8 mouse cellular contexts compared by ENCODE assay signal in genomic region chr9:59577401-59577800, GRCm38 (mm10). TPM values are rescaled to one million over a fixed set of nuclear protein-coding genes. Genes with fewer than 3 reads are reported as not detected.
DNase-seq lines count a peak whose midpoint lies in the region; ATAC-seq and TF ChIP-seq lines count a peak whose summit lies in the region.

No protein-coding gene starts in this region.

- no peak for DNase-seq in heart, adult 8-10 months (ENCODE audit: low spot score)
- DNase-seq in CH12.LX (ENCODE audit: extremely low read depth), result no peak
- DNase-seq in liver, embryonic 14.5 days (ENCODE audit: low read depth in 3 of 3, low spot score in 3 of 3), result no peak
- no peak for DNase-seq in thymus, adult 18-20 months
- DNase-seq in adrenal gland, postnatal 25 days, result no peak
- no peak for DNase-seq in cerebellum, postnatal 10 days

- no peak overlapping the region for H3K27ac ChIP-seq in heart, embryonic 11.5 days (ENCODE audit: low read depth, low read length)
- no peak overlapping the region for H3K27ac ChIP-seq in CH12.LX (ENCODE audit: insufficient read depth, low read depth)
- H3K27ac ChIP-seq in forebrain, embryonic 13.5 days, result no peak overlapping the region
- no peak overlapping the region for H3K27ac ChIP-seq in liver, embryonic 14.5 days

- peak overlapping the region; percentile 73 for H3K4me2 ChIP-seq in heart, embryonic 11.5 days
- peak overlapping the region; percentile 83 for H3K4me2 ChIP-seq in CH12.LX (ENCODE audit: insufficient read depth, low read depth, poor library complexity, severe bottlenecking)
- peak overlapping the region; percentile 79 for H3K4me2 ChIP-seq in forebrain, embryonic 13.5 days
- H3K4me2 ChIP-seq in liver, embryonic 14.5 days (ENCODE audit: low read depth), result peak overlapping the region; percentile 84

- in situ Hi-C loops in CH12.LX (cut with MboI; ENCODE audit: low pct_ligation_motif_present, low pct_unique_long_range_greater_than_20kb, low sequenced_read_pairs), result no loop called here

- no peak for TF ChIP-seq RAD21 in CH12.LX (IDR thresholded peaks at IDR 0.05; ENCODE audit: low read depth, low read length)

- no peaks in the 10 kb centered on the region for H3K36me3 ChIP-seq in heart, embryonic 11.5 days (ENCODE audit: control insufficient read depth, insufficient read depth, low read length)
- H3K36me3 ChIP-seq in CH12.LX (replicated peaks in 1 of 2; ENCODE audit: control insufficient read depth in 1 of 2, insufficient read depth in 1 of 2, low read length in 1 of 2), result no peaks in the 10 kb centered on the region
- H3K36me3 ChIP-seq in forebrain, embryonic 13.5 days (ENCODE audit: poor library complexity, severe bottlenecking), result no peaks in the 10 kb centered on the region
- H3K36me3 ChIP-seq in liver, embryonic 14.5 days (replicated peaks; ENCODE audit: control insufficient read depth, insufficient read depth, low read depth), result no peaks in the 10 kb centered on the region

- peaks cover 20% of the 10 kb centered on the region for H3K27me3 ChIP-seq in heart, embryonic 11.5 days (ENCODE audit: control insufficient read depth, insufficient read depth, low read length)
- H3K27me3 ChIP-seq in CH12.LX (replicated peaks), result peaks cover 62% of the 10 kb centered on the region
- H3K27me3 ChIP-seq in forebrain, embryonic 13.5 days, result peaks cover 36% of the 10 kb centered on the region
- peaks cover 36% of the 10 kb centered on the region for H3K27me3 ChIP-seq in liver, embryonic 14.5 days (ENCODE audit: control insufficient read depth, insufficient read depth, low read length)

- peak overlapping the region; percentile 41 for H3K4me3 ChIP-seq in heart, embryonic 11.5 days (ENCODE audit: low read depth, low read length)
- peak overlapping the region in 1 of 3 experiments; percentile 63 for H3K4me3 ChIP-seq in CH12.LX (replicated peaks in 1 of 3; ENCODE audit: low read depth in 2 of 3, low read length in 2 of 3, poor library complexity in 1 of 3)
- peak overlapping the region; percentile 54 for H3K4me3 ChIP-seq in forebrain, embryonic 13.5 days
- H3K4me3 ChIP-seq in liver, embryonic 14.5 days (ENCODE audit: insufficient read depth in 1 of 2, low read depth in 2 of 2, low read length in 2 of 2), result peak overlapping the region; percentile 32 to 58; a peak in 3 of 4 replicates

- H3K9me3 ChIP-seq in heart, embryonic 11.5 days (replicated peaks; ENCODE audit: control insufficient read depth, low read length), result no peaks in the 10 kb centered on the region
- H3K9me3 ChIP-seq in CH12.LX (replicated peaks; ENCODE audit: low read length), result no peaks in the 10 kb centered on the region
- no peaks in the 10 kb centered on the region for H3K9me3 ChIP-seq in forebrain, embryonic 13.5 days (replicated peaks)
- no peaks in the 10 kb centered on the region for H3K9me3 ChIP-seq in liver, embryonic 14.5 days (ENCODE audit: control insufficient read depth, low read length)

- TF ChIP-seq CTCF in CH12.LX (conservative IDR thresholded peaks at IDR 0.05 in 1 of 2, IDR thresholded peaks at IDR 0.05 in 1 of 2; ENCODE audit: low read depth in 2 of 2, low read length in 2 of 2), result no peak
- no peak for TF ChIP-seq CTCF in liver, embryonic 14.5 days (IDR thresholded peaks at IDR 0.05; ENCODE audit: low read depth)

- 9% methylated on average over 13 of the region's 13 CpGs for WGBS in heart, embryonic 11.5 days (ENCODE audit: insufficient replicate concordance)
- WGBS in forebrain, embryonic 13.5 days, result 13% methylated on average over 13 of the region's 13 CpGs
- WGBS in liver, embryonic 14.5 days (ENCODE audit: insufficient replicate concordance), result 11% methylated on average over 13 of the region's 13 CpGs

- peaks cover 5% of the 10 kb centered on the region for H3K4me1 ChIP-seq in heart, embryonic 11.5 days (ENCODE audit: control insufficient read depth, insufficient read depth, low read length)
- H3K4me1 ChIP-seq in CH12.LX (ENCODE audit: control insufficient read depth in 1 of 2, insufficient read depth in 2 of 2), result peaks cover 5 to 10% of the 10 kb centered on the region in 2 experiments
- H3K4me1 ChIP-seq in forebrain, embryonic 13.5 days, result peaks cover 17% of the 10 kb centered on the region; the same call in 1 of the 2 replicates
- peaks cover 4 to 7% of the 10 kb centered on the region in 2 experiments for H3K4me1 ChIP-seq in liver, embryonic 14.5 days (replicated peaks; ENCODE audit: control insufficient read depth in 2 of 2, insufficient read depth in 2 of 2, low read length in 1 of 2)

- ATAC-seq in heart, embryonic 11.5 days (replicated peaks; ENCODE audit: insufficient number of reproducible peaks, low FRiP score, low TSS enrichment), result no peak
- ATAC-seq in forebrain, embryonic 13.5 days, result no peak
- no peak for ATAC-seq in liver, embryonic 14.5 days (ENCODE audit: insufficient read depth)

- TF ChIP-seq POLR2A in CH12.LX (IDR thresholded peaks at IDR 0.05; ENCODE audit: low read depth, low read length), result no peak

- TF ChIP-seq EP300 in CH12.LX (IDR thresholded peaks at IDR 0.05; ENCODE audit: low read length), result no peak
- TF ChIP-seq EP300 in liver, embryonic 14.5 days (IDR thresholded peaks at IDR 0.05; ENCODE audit: low read depth), result no peak

- dilution Hi-C loops in CH12.LX (cut with MboI; ENCODE audit: extremely low pct_ligation_motif_present, extremely low pct_unique_long_range_greater_than_20kb, low sequenced_read_pairs), result no loop called here

- no peaks in the 10 kb centered on the region for H3K79me2 ChIP-seq in CH12.LX (replicated peaks; ENCODE audit: control insufficient read depth, extremely low read depth, insufficient read depth, poor library complexity, severe bottlenecking)

- H3K9ac ChIP-seq in heart, embryonic 11.5 days (ENCODE audit: low read depth, low read length), result no peak overlapping the region
- H3K9ac ChIP-seq in CH12.LX (ENCODE audit: insufficient read depth, low read depth), result peak overlapping the region; percentile 1; the same call in 1 of the 2 replicates
- H3K9ac ChIP-seq in forebrain, embryonic 13.5 days, result peak overlapping the region; percentile 68
- H3K9ac ChIP-seq in liver, embryonic 14.5 days (replicated peaks), result no peak overlapping the region

TF ChIP-seq in CH12.LX, 34 proteins besides CTCF, POLR2A, EP300 and RAD21:
- TF ChIP-seq POLR2AphosphoS2 (IDR thresholded peaks at IDR 0.05; ENCODE audit: low read depth, low read length) (no peak), MAFK (IDR thresholded peaks at IDR 0.05; ENCODE audit: insufficient replicate concordance, low read length) (no peak), GABPA (IDR thresholded peaks at IDR 0.05; ENCODE audit: insufficient replicate concordance, low read depth, low read length) (no peak), RCOR1 (conservative IDR thresholded peaks at IDR 0.05; ENCODE audit: low read depth, low read length) (no peak), KAT2A (IDR thresholded peaks at IDR 0.05; ENCODE audit: insufficient replicate concordance, low read length) (no peak), USF2 (conservative IDR thresholded peaks at IDR 0.05; ENCODE audit: low read depth, low read length) (no peak), USF1 (IDR thresholded peaks at IDR 0.05; ENCODE audit: low read depth, low read length) (no peak)

RNA-seq across cellular contexts. Expression of gene Celf6, which starts 0.3 kb away (rescaled TPM):
- 0.07 and 0.23 TPM in 2 replicates for polyA plus RNA-seq in heart, embryonic 11.5 days (2014; fragmentation: Nextera tagmentation; extraction: Ambion mirVana)
- total RNA-seq in heart, adult 8-10 months (2022), result not detected
- total RNA-seq in CH12.LX (2012; rRNA removed) (not detected in 2 replicates), CH12.LX (2014; rRNA removed) (not detected in 2 replicates)
- polyA plus RNA-seq in CH12.LX (2012; ENCODE audit: insufficient read length, low read depth), result not detected in 2 replicates
- 19.5 and 25.5 TPM in 2 replicates for polyA plus RNA-seq in forebrain, embryonic 13.5 days (2015; fragmentation: Nextera tagmentation; extraction: Ambion mirVana)
- 0.02 and 0.04 TPM in 2 replicates for polyA plus RNA-seq in liver, embryonic 14.5 days (2012; rRNA removed)
- not detected in 2 replicates for polyA plus RNA-seq in liver, embryonic 14.5 days (2014; fragmentation: Nextera tagmentation; extraction: Ambion mirVana)
- total RNA-seq in adrenal gland, postnatal 25 days (2021), result 4.0 and 5.3 TPM in 2 replicates

RNA-seq across cellular contexts. Expression of gene Tmem202, which starts 37.8 kb away (rescaled TPM):
- polyA plus RNA-seq in heart, embryonic 11.5 days (2014; fragmentation: Nextera tagmentation; extraction: Ambion mirVana), result 0.39 and 0.41 TPM in 2 replicates
- under 1 TPM; 0.40 to 0.91 (median 0.79) TPM for total RNA-seq in heart, adult 8-10 months (2022)
- total RNA-seq in CH12.LX (2012; rRNA removed) (0.64 and 0.97 TPM in 2 replicates), CH12.LX (2014; rRNA removed) (0.20 TPM in 1 of 2 replicates, not detected in the other)
- not detected in 2 replicates for polyA plus RNA-seq in CH12.LX (2012; ENCODE audit: insufficient read length, low read depth)
- 0.49 TPM in 1 of 2 replicates, not detected in the other for polyA plus RNA-seq in forebrain, embryonic 13.5 days (2015; fragmentation: Nextera tagmentation; extraction: Ambion mirVana)
- polyA plus RNA-seq in liver, embryonic 14.5 days (2012; rRNA removed), result 0.03 TPM in 1 of 2 replicates, not detected in the other
- polyA plus RNA-seq in liver, embryonic 14.5 days (2014; fragmentation: Nextera tagmentation; extraction: Ambion mirVana), result 0.13 TPM in 1 of 2 replicates, not detected in the other
- total RNA-seq in adrenal gland, postnatal 25 days (2021), result 3.5 and 5.0 TPM in 2 replicates

RNA-seq across cellular contexts. Expression of gene Hexa, which starts 38.1 kb away (rescaled TPM):
- polyA plus RNA-seq in heart, embryonic 11.5 days (2014; fragmentation: Nextera tagmentation; extraction: Ambion mirVana), result 67.1 and 76.9 TPM in 2 replicates
- 10 to 100 TPM; 45.0 to 50.7 (median 49.5) TPM for total RNA-seq in heart, adult 8-10 months (2022)
- total RNA-seq in CH12.LX (2012; rRNA removed), result 61.7 and 65.8 TPM in 2 replicates
- 33.6 and 38.0 TPM in 2 replicates for total RNA-seq in CH12.LX (2014; rRNA removed)
- 35.6 and 37.1 TPM in 2 replicates for polyA plus RNA-seq in CH12.LX (2012; ENCODE audit: insufficient read length, low read depth)
- 35.8 and 38.8 TPM in 2 replicates for polyA plus RNA-seq in forebrain, embryonic 13.5 days (2015; fragmentation: Nextera tagmentation; extraction: Ambion mirVana)
- polyA plus RNA-seq in liver, embryonic 14.5 days (2012; rRNA removed), result 14.5 and 17.5 TPM in 2 replicates
- polyA plus RNA-seq in liver, embryonic 14.5 days (2014; fragmentation: Nextera tagmentation; extraction: Ambion mirVana), result 29.1 and 32.0 TPM in 2 replicates
- 148 and 158 TPM in 2 replicates for total RNA-seq in adrenal gland, postnatal 25 days (2021)

RNA-seq across cellular contexts. Expression of gene Parp6, which starts 39.7 kb away (rescaled TPM):
- 19.2 and 21.7 TPM in 2 replicates for polyA plus RNA-seq in heart, embryonic 11.5 days (2014; fragmentation: Nextera tagmentation; extraction: Ambion mirVana)
- total RNA-seq in heart, adult 8-10 months (2022), result 10 to 100 TPM; 15.1 to 17.9 (median 15.8) TPM
- total RNA-seq in CH12.LX (2012; rRNA removed) (3.6 and 4.4 TPM in 2 replicates), CH12.LX (2014; rRNA removed) (5.6 and 5.7 TPM in 2 replicates)
- polyA plus RNA-seq in CH12.LX (2012; ENCODE audit: insufficient read length, low read depth), result 4.6 and 5.5 TPM in 2 replicates
- 154 and 155 TPM in 2 replicates for polyA plus RNA-seq in forebrain, embryonic 13.5 days (2015; fragmentation: Nextera tagmentation; extraction: Ambion mirVana)
- 5.2 and 5.3 TPM in 2 replicates for polyA plus RNA-seq in liver, embryonic 14.5 days (2012; rRNA removed)
- polyA plus RNA-seq in liver, embryonic 14.5 days (2014; fragmentation: Nextera tagmentation; extraction: Ambion mirVana), result 1.9 and 2.6 TPM in 2 replicates
- total RNA-seq in adrenal gland, postnatal 25 days (2021), result 29.7 and 35.8 TPM in 2 replicates

Comparison
In these comparisons a context has a peak if more than half of its experiments do, and no peak if none do; other contexts are left out.
1. H3K9ac ChIP-seq: peak in CH12.LX (single experiment) and forebrain, embryonic 13.5 days (single experiment); none in heart, embryonic 11.5 days (single experiment) and liver, embryonic 14.5 days (single experiment).
2. RNA of gene Celf6, which starts 0.3 kb away (polyA plus RNA-seq): 19.5 to 25.5 TPM in forebrain, embryonic 13.5 days; 0.07 to 0.23 TPM in heart, embryonic 11.5 days, 0.02 to 0.04 TPM in liver, embryonic 14.5 days and not detected in CH12.LX; every median in the first group is over 10 times any median in the second.
3. Peak in every context shown above with its lines, with median percentiles within 50 percentile points of each other: H3K4me2 ChIP-seq.